In genomic region chr2:167740516-167741189, GRCm38 (mm10) we compare ENCODE assay signal across 12 mouse cellular contexts. TPM values are rescaled to one million over a fixed set of nuclear protein-coding genes. Genes with fewer than 3 reads are reported as not detected.
DNase-seq lines count a peak whose midpoint lies in the region; ATAC-seq and TF ChIP-seq lines count a peak whose summit lies in the region.
"Had no signal": no experiment of that assay in that cellular context is flagged by ENCODE, and none has a peak within 500 bp of the region (broad histone marks: within the 10 kb centered on the region; RNA-seq: fewer than 3 reads in every experiment).

No protein-coding gene starts in this region.

- no peaks in the 10 kb centered on the region for H3K9me3 ChIP-seq in midbrain, postnatal 0 days (ENCODE audit: low read length)
- no peaks in the 10 kb centered on the region for H3K9me3 ChIP-seq in midbrain, embryonic 16.5 days (replicated peaks; ENCODE audit: control insufficient read depth, low read length, poor library complexity, severe bottlenecking)
- no peaks in the 10 kb centered on the region for H3K9me3 ChIP-seq in liver, embryonic 15.5 days (replicated peaks)
- H3K9me3 ChIP-seq: midbrain, embryonic 12.5 days had no signal

- no peaks in the 10 kb centered on the region for H3K27me3 ChIP-seq in midbrain, postnatal 0 days (ENCODE audit: insufficient read depth, low read length)
- no peaks in the 10 kb centered on the region for H3K27me3 ChIP-seq in midbrain, embryonic 16.5 days (ENCODE audit: control insufficient read depth, insufficient read depth, low read depth, low read length)
- no peaks in the 10 kb centered on the region for H3K27me3 ChIP-seq in liver, embryonic 15.5 days
- H3K27me3 ChIP-seq: midbrain, embryonic 12.5 days had no signal

- TF ChIP-seq CTCF in midbrain, postnatal 0 days (IDR thresholded peaks at IDR 0.05): no peak

- H3K4me2 ChIP-seq in midbrain, postnatal 0 days (ENCODE audit: low read depth, low read length, poor library complexity, severe bottlenecking): no peak overlapping the region
- no peak overlapping the region for H3K4me2 ChIP-seq in midbrain, embryonic 16.5 days (ENCODE audit: low read length)
- H3K4me2 ChIP-seq in liver, embryonic 15.5 days: no peak overlapping the region
- H3K4me2 ChIP-seq: midbrain, embryonic 12.5 days had no signal

- H3K9ac ChIP-seq in midbrain, postnatal 0 days (replicated peaks; ENCODE audit: low read length, poor library complexity, severe bottlenecking): 0 out of 2 replicates have a peak overlapping the region, but pooled peaks have one; percentile 29
- H3K9ac ChIP-seq in midbrain, embryonic 16.5 days (ENCODE audit: low read depth, low read length): no peak overlapping the region
- H3K9ac ChIP-seq in liver, embryonic 15.5 days: no peak overlapping the region
- H3K9ac ChIP-seq: midbrain, embryonic 12.5 days had no signal

- WGBS in midbrain, postnatal 0 days: 55% methylated on average over 6 of the region's 6 CpGs
- WGBS in midbrain, embryonic 16.5 days: 53% methylated on average over 6 of the region's 6 CpGs
- WGBS in liver, embryonic 15.5 days (ENCODE audit: insufficient replicate concordance): 29% methylated on average over 6 of the region's 6 CpGs

- ATAC-seq in midbrain, postnatal 0 days (ENCODE audit: low FRiP score): no peak
- no peak for ATAC-seq in midbrain, embryonic 16.5 days
- ATAC-seq in liver, embryonic 15.5 days (ENCODE audit: insufficient read depth): no peak

- no peak overlapping the region for H3K27ac ChIP-seq in midbrain, postnatal 0 days (ENCODE audit: low read depth, low read length)
- H3K27ac ChIP-seq in midbrain, embryonic 16.5 days (ENCODE audit: low read length): no peak overlapping the region
- H3K27ac ChIP-seq in liver, embryonic 15.5 days (replicated peaks): peak overlapping the region; percentile 45
- H3K27ac ChIP-seq: midbrain, embryonic 12.5 days had no signal

- no peaks in the 10 kb centered on the region for H3K4me1 ChIP-seq in midbrain, postnatal 0 days (ENCODE audit: insufficient read depth, low read length)
- no peaks in the 10 kb centered on the region; the same call in 1 of the 2 replicates for H3K4me1 ChIP-seq in midbrain, embryonic 16.5 days (ENCODE audit: control insufficient read depth, insufficient read depth, low read length)
- peaks cover 18% of the 10 kb centered on the region for H3K4me1 ChIP-seq in liver, embryonic 15.5 days (replicated peaks)

- peak; percentile 29 for DNase-seq in heart, adult 8-10 months (ENCODE audit: low spot score)
- no peak for DNase-seq in heart, postnatal 4 days
- no peak for DNase-seq in midbrain, postnatal 0 days (ENCODE audit: low spot score)
- DNase-seq in ovary, postnatal 10 days (ENCODE audit: low spot score): no peak
- no peak for DNase-seq in right cerebral cortex, postnatal 14 days
- DNase-seq in c-Kit-positive CD71-positive TER-119-positive erythroid progenitor cells, embryonic 14.5 days (ENCODE audit: low spot score): no peak
- DNase-seq: embryo, embryonic 11 days; heart, postnatal 36 days; kidney, postnatal 4 days had no signal

- H3K36me3 ChIP-seq in midbrain, postnatal 0 days (ENCODE audit: insufficient read depth, low read length): no peaks in the 10 kb centered on the region
- no peaks in the 10 kb centered on the region for H3K36me3 ChIP-seq in midbrain, embryonic 16.5 days (ENCODE audit: control insufficient read depth, insufficient read depth, low read length)
- H3K36me3 ChIP-seq in liver, embryonic 15.5 days (replicated peaks): no peaks in the 10 kb centered on the region
- H3K36me3 ChIP-seq: midbrain, embryonic 12.5 days had no signal

- no peak overlapping the region for H3K4me3 ChIP-seq in midbrain, postnatal 0 days (ENCODE audit: low read depth, low read length)
- no peak overlapping the region for H3K4me3 ChIP-seq in midbrain, embryonic 16.5 days (ENCODE audit: low read depth, low read length)
- no peak overlapping the region for H3K4me3 ChIP-seq in liver, embryonic 15.5 days (replicated peaks)
- H3K4me3 ChIP-seq: midbrain, embryonic 12.5 days had no signal

RNA-seq across cellular contexts. Expression of gene Tmem189, which starts 51.0 kb away (rescaled TPM):
- 10 to 100 TPM; 22.6 to 26.6 (median 23.4) TPM for total RNA-seq in heart, adult 8-10 months (2022)
- 10 to 100 TPM; 41.1 to 41.6 TPM for total RNA-seq in heart, postnatal 4 days (2021)
- total RNA-seq in midbrain, postnatal 0 days (2014; rRNA removed): 45.5 and 65.9 TPM in 2 replicates
- 33.5 and 35.3 TPM in 2 replicates for polyA plus RNA-seq in midbrain, postnatal 0 days (2015; fragmentation: Nextera tagmentation; extraction: Ambion mirVana)
- 29.7 and 30.3 TPM in 2 replicates for polyA plus RNA-seq in midbrain, embryonic 16.5 days (2015; fragmentation: Nextera tagmentation; extraction: Ambion mirVana)
- polyA plus RNA-seq in liver, embryonic 15.5 days (2015; fragmentation: Nextera tagmentation; extraction: Ambion mirVana): 17.4 and 18.2 TPM in 2 replicates

RNA-seq across cellular contexts. Expression of gene Cebpb, which starts 51.9 kb away (rescaled TPM):
- total RNA-seq in heart, adult 8-10 months (2022): 100 to 1,000 TPM in 1 of 4 experiments, 10 to 100 TPM in 3; 55.1 to 104 (median 84.0) TPM
- total RNA-seq in heart, postnatal 4 days (2021): 10 to 100 TPM; 15.9 to 16.6 TPM
- total RNA-seq in midbrain, postnatal 0 days (2014; rRNA removed): 5.8 and 8.0 TPM in 2 replicates
- polyA plus RNA-seq in midbrain, postnatal 0 days (2015; fragmentation: Nextera tagmentation; extraction: Ambion mirVana): 4.4 and 5.4 TPM in 2 replicates
- polyA plus RNA-seq in midbrain, embryonic 16.5 days (2015; fragmentation: Nextera tagmentation; extraction: Ambion mirVana): 0.37 and 0.60 TPM in 2 replicates
- polyA plus RNA-seq in liver, embryonic 15.5 days (2015; fragmentation: Nextera tagmentation; extraction: Ambion mirVana): 13.0 and 14.0 TPM in 2 replicates
